Mouse (Mus musculus) testis, adult 2 months (tissue): ENCODE data around the gene Tnfaip8l2.

Experiments
- CTCF ChIP-seq: fragments of 200-500 bp; IDR thresholded peaks from 2 replicates; pipeline ENCODE4 v1.5.1; 2012; ENCODE audit warnings: low read depth, mild to moderate bottlenecking, inconsistent platforms, low read length, moderate library complexity; ENCODE audit not compliant: control insufficient read depth, insufficient read depth, insufficient replicate concordance
- POLR2A ChIP-seq: fragments of 200-500 bp; IDR thresholded peaks from 2 replicates; pipeline ENCODE4 v1.6.1; 2012; ENCODE audit warnings: low read depth, mild to moderate bottlenecking, inconsistent platforms, low read length, moderate library complexity; ENCODE audit not compliant: control insufficient read depth

DNA sequence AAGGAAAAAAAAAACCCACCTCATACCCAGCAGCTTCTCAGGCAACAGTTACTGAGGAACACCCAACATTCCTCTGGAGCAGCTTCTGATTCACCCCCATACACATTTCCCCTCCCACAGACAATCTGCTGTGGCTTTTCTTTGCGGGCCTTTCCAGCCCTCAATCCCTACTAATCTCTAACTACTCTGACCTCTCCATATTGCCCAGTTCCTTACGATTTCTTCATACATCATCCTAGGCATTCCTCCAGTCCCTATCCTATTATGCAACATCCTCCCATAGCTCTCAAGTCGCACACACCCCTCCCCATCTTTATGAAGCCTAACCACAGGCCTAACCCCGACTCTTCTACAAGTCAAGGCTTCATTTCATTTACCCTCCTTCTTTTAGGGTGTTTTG is 37.0 kb downstream of the Tnfaip8l2 start:
- TF ChIP-seq CTCF (no peak), POLR2A (no peak)
